Mouse (Mus musculus) liver, embryonic 12.5 days (tissue): Measurements from ENCODE around the gene Sgo2a. TPM values are rescaled to one million over a fixed set of nuclear protein-coding genes. Genes with fewer than 3 reads are reported as not detected.

Source experiments
- ATAC-seq: fragments of 200-750 bp; cut with Nextera tagmentation; 2 replicates; pipeline ENCODE4 v1.8.0; 2017; ENCODE audit warnings: moderate number of reproducible peaks, mild to moderate bottlenecking, moderate library complexity
- H3K27ac ChIP-seq: fragments of 300-500 bp; sonication (generic); 2 replicates; pipeline ENCODE4 v1.5.1; 2016; ENCODE audit warnings: mild to moderate bottlenecking
- H3K27me3 ChIP-seq: fragments of 300-500 bp; sonication (generic); replicated peaks from 2 replicates; pipeline ENCODE4 v1.6.1; 2016; ENCODE audit warnings: mild to moderate bottlenecking, moderate library complexity
- H3K36me3 ChIP-seq: fragments of 300-500 bp; sonication (generic); 2 replicates; pipeline ENCODE4 v1.6.1; 2016; ENCODE audit warnings: mild to moderate bottlenecking, moderate library complexity
- H3K4me1 ChIP-seq: fragments of 300-500 bp; sonication (generic); 2 replicates; pipeline ENCODE4 v1.6.1; 2016
- H3K4me2 ChIP-seq: fragments of 300-500 bp; sonication (generic); 2 replicates; pipeline ENCODE4 v1.6.1; 2016; ENCODE audit warnings: mild to moderate bottlenecking, moderate library complexity
- H3K4me3 ChIP-seq: fragments of 300-500 bp; sonication (generic); 2 replicates; pipeline ENCODE4 v1.5.1; 2016; ENCODE audit warnings: mild to moderate bottlenecking, moderate library complexity
- H3K9ac ChIP-seq: fragments of 300-500 bp; sonication (generic); 2 replicates; pipeline ENCODE4 v1.6.1; 2016; ENCODE audit warnings: mild to moderate bottlenecking, moderate library complexity
- H3K9me3 ChIP-seq: fragments of 300-500 bp; sonication (generic); replicated peaks from 2 replicates; pipeline ENCODE4 v1.6.1; 2016; ENCODE audit warnings: mild to moderate bottlenecking, moderate library complexity
- WGBS: fragments of 180-500 bp; shearing (Covaris S2); methylation state at CpG from one replicate; pipeline ENCODE4 v1.1.7; 2016; ENCODE audit not compliant: insufficient replicate concordance; 5-methylcytosine and 5-hydroxymethylcytosine counted together
- polyA plus RNA-seq: library from polyadenylated mRNA; unstranded; fragments of >200 nt; fragmentation: Nextera tagmentation; extraction: Ambion mirVana; gene quantifications from 2 replicates; pipeline ENCODE4 v1.2.1, GENCODE M21; 2016

Gene Sgo2a
- polyA plus RNA-seq, 1 experiment from 2014 or later, result 12.9 TPM

DNA sequence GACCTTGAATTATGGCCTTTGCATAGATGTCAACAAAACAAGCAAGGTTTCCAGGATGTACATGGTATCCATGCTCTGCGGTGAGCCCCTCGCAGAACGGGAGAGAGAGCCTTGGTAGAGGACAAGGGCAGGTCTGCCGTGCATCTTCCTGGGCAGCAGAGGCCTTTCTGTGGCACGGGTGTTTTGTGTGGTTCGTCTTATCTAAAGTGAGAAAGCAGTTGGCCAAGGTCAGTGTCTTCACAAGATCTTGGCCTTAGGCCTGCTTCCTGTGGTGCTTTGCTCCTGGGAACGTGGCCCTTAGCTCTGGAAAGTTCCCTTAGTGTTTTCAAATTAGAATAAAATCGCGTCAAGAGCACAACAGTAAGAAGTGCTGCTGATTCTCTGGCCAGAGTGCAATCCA is 75.2 kb downstream of the Sgo2a start:
- H3K4me2 ChIP-seq, result no peak overlapping the region
- H3K9ac ChIP-seq, result no peak overlapping the region
- H3K27me3 ChIP-seq, result no peaks in the 10 kb centered on the region
- WGBS, result 67% methylated on average over 9 of the region's 9 CpGs
- no peak overlapping the region for H3K4me3 ChIP-seq
- H3K36me3 ChIP-seq, result no peaks in the 10 kb centered on the region
- no peak overlapping the region for H3K27ac ChIP-seq
- no peaks in the 10 kb centered on the region for H3K4me1 ChIP-seq
- no peak for ATAC-seq
- no peaks in the 10 kb centered on the region for H3K9me3 ChIP-seq

DNA sequence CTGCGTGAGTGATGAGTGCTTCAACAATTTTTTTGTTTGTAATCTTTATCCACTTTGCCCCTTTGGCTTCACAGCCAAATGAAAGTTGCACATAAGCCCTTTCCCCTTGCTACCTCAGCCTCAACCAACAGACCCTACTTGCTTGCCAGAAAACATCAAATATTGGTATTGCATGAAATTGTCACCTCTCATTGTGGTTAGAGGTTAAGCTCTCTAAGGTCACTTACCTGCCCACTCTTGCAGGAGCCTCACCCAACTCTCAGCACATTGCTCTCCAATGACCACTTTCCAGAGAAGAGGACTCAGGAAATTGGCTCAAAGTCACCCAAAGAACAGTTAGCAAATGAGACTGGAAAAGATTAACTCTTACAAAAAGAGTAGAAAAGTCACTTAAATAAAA is 75.7 kb downstream of the Sgo2a start:
- 88% methylated on average over 1 of the region's 1 CpGs for WGBS
- no peaks in the 10 kb centered on the region for H3K4me1 ChIP-seq
- H3K27me3 ChIP-seq, result no peaks in the 10 kb centered on the region
- no peaks in the 10 kb centered on the region for H3K36me3 ChIP-seq
- no peak for ATAC-seq
- no peak overlapping the region for H3K4me3 ChIP-seq
- no peak overlapping the region for H3K9ac ChIP-seq
- H3K4me2 ChIP-seq, result no peak overlapping the region
- H3K9me3 ChIP-seq, result no peaks in the 10 kb centered on the region
- H3K27ac ChIP-seq, result no peak overlapping the region

DNA sequence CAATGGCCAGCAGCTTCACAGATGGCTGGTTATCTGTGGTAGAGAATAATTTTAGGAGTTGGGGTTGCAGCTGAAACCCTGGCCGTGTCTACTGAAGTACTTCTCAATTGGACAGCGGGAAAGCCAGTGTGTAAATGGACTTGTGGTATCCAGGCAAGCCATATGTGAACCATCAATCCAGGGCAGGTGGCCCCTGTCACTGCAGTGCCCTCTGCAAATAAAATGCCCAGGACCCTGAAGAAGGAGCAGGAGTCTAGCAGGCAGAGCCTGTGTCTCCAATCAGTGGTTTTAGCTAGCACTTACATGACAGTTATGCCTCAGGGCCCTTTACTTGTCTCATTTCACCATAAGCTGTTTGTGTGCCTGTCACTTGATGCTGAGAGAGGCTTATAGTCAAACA is 76.6 kb downstream of the Sgo2a start:
- no peak overlapping the region for H3K4me2 ChIP-seq
- no peak overlapping the region for H3K27ac ChIP-seq
- 68% methylated on average over 2 of the region's 2 CpGs for WGBS

GRCm38 (mm10) chr1:58072991-58073730 is 77.4 kb downstream of the Sgo2a start:
- H3K36me3 ChIP-seq, result no peaks in the 10 kb centered on the region
- no peaks in the 10 kb centered on the region for H3K9me3 ChIP-seq
- WGBS, result 62% methylated on average over 12 of the region's 12 CpGs

More for the DNA sequence above, 76.6 kb downstream of the Sgo2a start:
- Histone ChIP-seq H3K9ac (no peak overlapping the region), H3K4me3 (no peak overlapping the region), H3K27me3 (no peaks in the 10 kb centered on the region), H3K36me3 (no peaks in the 10 kb centered on the region), H3K9me3 (no peaks in the 10 kb centered on the region), H3K4me1 (no peaks in the 10 kb centered on the region)
- no peak for ATAC-seq

DNA sequence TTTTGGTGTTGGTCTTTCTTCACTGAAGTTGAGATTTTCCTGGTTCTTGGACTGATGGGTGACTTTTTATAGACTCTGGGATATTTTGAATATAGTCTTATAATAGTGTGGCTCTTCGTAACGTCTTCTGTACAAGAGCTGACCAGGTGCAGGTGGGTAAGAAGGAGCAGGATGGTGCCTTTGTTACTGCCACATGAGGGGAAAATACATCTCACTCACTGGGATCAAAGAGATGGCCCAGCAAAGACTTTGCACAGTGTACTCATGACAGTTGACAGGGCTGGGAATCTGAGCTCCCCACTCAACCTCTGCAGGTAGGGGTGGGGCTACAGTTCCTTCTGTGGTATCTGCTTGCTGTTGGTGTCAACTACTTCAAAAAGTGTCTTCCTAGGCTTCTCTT is 78.5 kb downstream of the Sgo2a start:
- no peak overlapping the region for H3K4me3 ChIP-seq
- ATAC-seq, result no peak
- H3K9me3 ChIP-seq, result no peaks in the 10 kb centered on the region
- 77% methylated on average over 2 of the region's 2 CpGs for WGBS
- H3K27ac ChIP-seq, result no peak overlapping the region
- no peaks in the 10 kb centered on the region for H3K4me1 ChIP-seq
- H3K4me2 ChIP-seq, result no peak overlapping the region
- no peaks in the 10 kb centered on the region for H3K27me3 ChIP-seq
- no peaks in the 10 kb centered on the region for H3K36me3 ChIP-seq
- H3K9ac ChIP-seq, result no peak overlapping the region

More at GRCm38 (mm10) chr1:58072991-58073730, 77.4 kb downstream of the Sgo2a start:
- no peaks in the 10 kb centered on the region for H3K27me3 ChIP-seq
- no peak for ATAC-seq
- no peak overlapping the region for H3K4me2 ChIP-seq
- H3K27ac ChIP-seq, result no peak overlapping the region
- H3K4me1 ChIP-seq, result no peaks in the 10 kb centered on the region
- no peak overlapping the region for H3K4me3 ChIP-seq
- no peak overlapping the region for H3K9ac ChIP-seq

Other genes starting within 250 kb of the Sgo2a start
- 9.9 and 12.5 TPM in 2 replicates for gene Spats2l, start 221.8 kb upstream of the Sgo2a start, polyA plus RNA-seq
- 5.7 and 5.9 TPM in 2 replicates for gene Kctd18, start 23.0 kb downstream of the Sgo2a start, polyA plus RNA-seq
- gene Aox1, start 34.0 kb downstream of the Sgo2a start, polyA plus RNA-seq, result 0.06 and 0.07 TPM in 2 replicates
- 0.02 TPM in 1 of 2 replicates, not detected in the other for gene Aox3, start 117.2 kb downstream of the Sgo2a start, polyA plus RNA-seq
- 0.82 and 0.85 TPM in 2 replicates for gene Aox4, start 214.4 kb downstream of the Sgo2a start, polyA plus RNA-seq